Mouse (Mus musculus): Measurements from ENCODE around the gene 1700034J05Rik. TPM values are rescaled to one million over a fixed set of nuclear protein-coding genes. Genes with fewer than 3 reads are reported as not detected.

1700034J05Rik gene
- polyA plus RNA-seq, 2 experiments, result 0.56 TPM; not detected in 1

DNA sequence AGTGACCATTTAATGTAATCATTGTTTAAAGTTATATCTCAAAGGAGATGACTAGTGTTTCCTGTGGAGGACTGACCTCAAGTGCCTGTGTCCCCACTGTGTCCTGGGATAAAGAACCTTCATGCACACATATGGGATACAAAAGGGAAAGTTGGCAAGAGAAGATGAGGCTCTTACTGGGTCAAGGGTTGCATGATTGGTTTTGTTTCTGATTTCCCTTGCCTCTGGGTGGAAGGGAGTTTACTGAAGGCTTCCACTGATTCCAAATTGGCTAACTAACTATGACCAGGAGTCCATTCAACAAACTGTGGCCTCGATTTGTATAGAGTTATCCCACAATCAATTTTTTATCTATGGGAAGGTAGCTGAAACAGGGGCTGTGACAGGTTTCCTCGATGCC lies 50.6 kb downstream of the 1700034J05Rik start:
- Histone ChIP-seq H3K4me2 (replicated peaks; ENCODE audit: low read depth, low read length, severe bottlenecking) (no peak overlapping the region), H3K4me1 (ENCODE audit: control insufficient read depth, insufficient read depth, low read length) (no peaks in the 10 kb centered on the region)
- DNase-seq (ENCODE audit: low spot score), result no peak

DNA sequence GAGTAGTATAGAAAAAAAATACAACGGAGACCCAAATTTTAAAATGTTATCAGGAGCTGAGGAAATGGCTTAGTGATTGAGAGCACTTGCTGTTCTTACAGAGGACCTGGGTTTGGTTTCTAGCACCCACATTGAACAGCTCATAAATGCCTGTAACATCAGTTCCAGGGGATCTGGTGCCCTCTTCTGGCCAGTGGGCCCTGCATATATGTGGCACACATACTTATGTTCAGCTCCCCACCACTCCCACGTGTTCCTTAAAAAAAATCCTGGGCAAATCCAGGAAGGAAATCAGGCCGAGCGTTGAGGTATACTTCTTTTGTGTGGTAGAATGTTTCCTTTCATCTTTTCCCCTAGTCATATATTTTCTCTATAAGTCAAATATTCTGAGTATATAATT lies 52.3 kb downstream of the 1700034J05Rik start:
- no peaks in the 10 kb centered on the region for H3K36me3 ChIP-seq (ENCODE audit: control insufficient read depth, insufficient read depth, low read length)
- no peaks in the 10 kb centered on the region for H3K9me3 ChIP-seq (ENCODE audit: control insufficient read depth, low read length)
- no peak for TF ChIP-seq POLR2A (IDR thresholded peaks at IDR 0.05; ENCODE audit: borderline replicate concordance, extremely low read depth, insufficient read depth, insufficient read length)
- H3K9ac ChIP-seq (ENCODE audit: low read depth, low read length, severe bottlenecking), result no peak overlapping the region
- no peak overlapping the region for H3K27ac ChIP-seq (replicated peaks; ENCODE audit: low read depth, low read length)
- ATAC-seq (ENCODE audit: low FRiP score, low read depth) (no peak), DNase-seq (ENCODE audit: low spot score) (no peak)
- H3K4me1 ChIP-seq (ENCODE audit: control insufficient read depth, insufficient read depth, low read length), result no peaks in the 10 kb centered on the region
- no peaks in the 10 kb centered on the region for H3K27me3 ChIP-seq (ENCODE audit: control insufficient read depth, insufficient read depth, low read length)
- H3K4me3 ChIP-seq (replicated peaks; ENCODE audit: low read length), result no peak overlapping the region
- no peak overlapping the region for H3K4me2 ChIP-seq (replicated peaks; ENCODE audit: low read depth, low read length, severe bottlenecking)
- 95% methylated on average over 4 of the region's 4 CpGs for WGBS

More for the DNA sequence above, 50.6 kb downstream of the 1700034J05Rik start:
- Histone ChIP-seq H3K9ac (ENCODE audit: low read depth, low read length, severe bottlenecking) (no peak overlapping the region), H3K36me3 (ENCODE audit: control insufficient read depth, insufficient read depth, low read length) (no peaks in the 10 kb centered on the region), H3K27me3 (ENCODE audit: control insufficient read depth, insufficient read depth, low read length) (no peaks in the 10 kb centered on the region), H3K4me3 (replicated peaks; ENCODE audit: low read length) (no peak overlapping the region), H3K9me3 (ENCODE audit: control insufficient read depth, low read length) (no peaks in the 10 kb centered on the region), H3K27ac (replicated peaks; ENCODE audit: low read depth, low read length) (no peak overlapping the region)
- ATAC-seq (ENCODE audit: low FRiP score, low read depth), result no peak
- TF ChIP-seq POLR2A (IDR thresholded peaks at IDR 0.05; ENCODE audit: borderline replicate concordance, extremely low read depth, insufficient read depth, insufficient read length), result no peak
- 83% methylated on average over 2 of the region's 2 CpGs for WGBS

Other genes starting within 250 kb of the 1700034J05Rik start
- gene Stk38l, start 229.4 kb downstream of the 1700034J05Rik start, polyA plus RNA-seq (2012; rRNA removed), result 8.9 and 10.1 TPM in 2 replicates
- gene Stk38l, start 229.4 kb downstream of the 1700034J05Rik start, polyA plus RNA-seq (2014; fragmentation: Nextera tagmentation; extraction: Ambion mirVana), result 21.1 and 21.4 TPM in 2 replicates
- gene Arntl2, start 158.4 kb downstream of the 1700034J05Rik start, polyA plus RNA-seq (2012; rRNA removed), result 13.4 and 20.5 TPM in 2 replicates
- gene Arntl2, start 158.4 kb downstream of the 1700034J05Rik start, polyA plus RNA-seq (2014; fragmentation: Nextera tagmentation; extraction: Ambion mirVana), result 3.2 and 3.6 TPM in 2 replicates
- not detected in 2 replicates for gene Smco2, start 104.3 kb downstream of the 1700034J05Rik start, polyA plus RNA-seq (2012; rRNA removed)
- not detected in 2 replicates for gene Smco2, start 104.3 kb downstream of the 1700034J05Rik start, polyA plus RNA-seq (2014; fragmentation: Nextera tagmentation; extraction: Ambion mirVana)
- gene Ppfibp1, start 65.9 kb downstream of the 1700034J05Rik start, polyA plus RNA-seq (2012; rRNA removed), result 43.9 and 46.3 TPM in 2 replicates
- gene Ppfibp1, start 65.9 kb downstream of the 1700034J05Rik start, polyA plus RNA-seq (2014; fragmentation: Nextera tagmentation; extraction: Ambion mirVana), result 59.7 and 59.8 TPM in 2 replicates
- gene Rep15, start 78.2 kb upstream of the 1700034J05Rik start, polyA plus RNA-seq (2012; rRNA removed), result 0.99 and 1.3 TPM in 2 replicates
- gene Rep15, start 78.2 kb upstream of the 1700034J05Rik start, polyA plus RNA-seq (2014; fragmentation: Nextera tagmentation; extraction: Ambion mirVana), result 1.3 and 1.4 TPM in 2 replicates
- 17.3 and 33.4 TPM in 2 replicates for gene Mrps35, start 88.3 kb upstream of the 1700034J05Rik start, polyA plus RNA-seq (2012; rRNA removed)
- 93.2 and 104 TPM in 2 replicates for gene Mrps35, start 88.3 kb upstream of the 1700034J05Rik start, polyA plus RNA-seq (2014; fragmentation: Nextera tagmentation; extraction: Ambion mirVana)
- gene Mansc4, start 132.6 kb upstream of the 1700034J05Rik start, polyA plus RNA-seq (2012; rRNA removed), result 0.44 and 0.68 TPM in 2 replicates
- gene Mansc4, start 132.6 kb upstream of the 1700034J05Rik start, polyA plus RNA-seq (2014; fragmentation: Nextera tagmentation; extraction: Ambion mirVana), result 1.0 and 1.4 TPM in 2 replicates
- 10.4 and 12.6 TPM in 2 replicates for gene Klhl42, start 137.0 kb upstream of the 1700034J05Rik start, polyA plus RNA-seq (2012; rRNA removed)
- 16.5 and 16.9 TPM in 2 replicates for gene Klhl42, start 137.0 kb upstream of the 1700034J05Rik start, polyA plus RNA-seq (2014; fragmentation: Nextera tagmentation; extraction: Ambion mirVana)